Mouse (Mus musculus) ovary, postnatal 14 days (tissue): Measurements from ENCODE around the gene Sar1a.
A peak's percentile ranks its signal among the peaks of the same experiment; 100 is the strongest.

Experiments
- DNase-seq: peaks from one replicate; pipeline ENCODE4 v3.0.0; 2022; ENCODE audit warnings: low spot score

Sar1a gene

DNA sequence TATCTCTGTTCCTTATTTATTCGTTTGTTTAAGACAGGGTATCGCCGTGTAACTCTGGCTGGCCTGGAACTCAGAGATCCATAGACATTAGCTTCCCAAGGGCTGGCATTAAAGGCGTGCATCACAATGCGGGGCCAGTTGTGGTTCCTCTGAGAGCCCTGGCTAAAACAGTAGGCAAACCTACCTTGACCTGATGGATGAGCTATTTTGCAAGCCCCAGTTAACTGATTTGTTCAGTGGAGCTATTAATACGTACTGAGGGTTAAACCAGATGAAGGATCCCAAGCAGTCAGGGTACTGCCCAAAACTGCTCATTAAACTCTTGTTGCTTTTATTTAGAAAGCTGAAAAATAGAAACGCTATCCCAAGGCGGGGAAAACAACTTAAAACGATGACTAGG, 554 bp upstream of the Sar1a start:
- DNase-seq = no peak

DNA sequence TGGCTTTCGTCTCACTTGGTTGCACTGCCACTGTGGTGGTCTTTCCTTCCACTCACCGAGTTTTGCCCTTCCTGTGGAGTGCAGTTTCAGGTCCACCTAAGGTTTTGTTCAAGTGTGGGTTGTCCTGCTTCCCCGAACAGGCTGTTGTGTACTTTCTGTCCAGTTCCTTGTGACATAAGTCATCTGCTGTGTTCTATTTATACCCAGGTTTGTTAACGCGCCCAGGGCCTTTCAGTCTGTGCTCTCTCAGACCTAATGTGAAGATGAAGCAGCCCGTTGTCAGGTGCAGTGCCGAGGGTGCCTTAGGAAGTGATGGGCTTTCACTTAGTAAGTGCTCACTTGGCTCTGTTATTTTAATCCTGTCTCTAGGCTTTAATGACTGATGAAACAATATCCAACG, 9.3 kb downstream of the Sar1a start:
- DNase-seq = no peak

DNA sequence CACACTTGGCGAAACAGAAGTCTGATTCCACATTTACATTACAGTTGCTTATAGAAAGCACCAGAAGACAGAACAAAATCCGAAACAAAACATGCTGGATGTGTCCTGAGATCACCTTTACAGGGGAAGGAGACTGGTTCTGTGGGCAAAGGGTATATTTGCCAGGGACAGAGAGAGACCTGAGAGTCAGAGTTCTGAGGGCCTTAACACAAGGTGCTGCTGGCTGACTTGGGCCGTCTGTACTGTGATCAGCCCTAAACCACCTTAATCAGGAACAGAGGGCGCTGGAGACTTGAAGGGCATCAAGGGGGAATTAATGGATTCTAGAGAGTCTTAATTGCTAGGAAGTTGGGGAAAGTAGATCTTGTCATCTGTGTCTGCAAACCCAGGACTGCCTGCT, 13.5 kb downstream of the Sar1a start:
- no peak for DNase-seq

- DNase-seq = peak; percentile 95
Observed at GRCm38 (mm10) chr10:61694870-61695670, 15.0 kb downstream of the Sar1a start, which contains the start of gene Tysnd1. Tysnd1 (plus strand) TSS chr10:61695514.

DNA sequence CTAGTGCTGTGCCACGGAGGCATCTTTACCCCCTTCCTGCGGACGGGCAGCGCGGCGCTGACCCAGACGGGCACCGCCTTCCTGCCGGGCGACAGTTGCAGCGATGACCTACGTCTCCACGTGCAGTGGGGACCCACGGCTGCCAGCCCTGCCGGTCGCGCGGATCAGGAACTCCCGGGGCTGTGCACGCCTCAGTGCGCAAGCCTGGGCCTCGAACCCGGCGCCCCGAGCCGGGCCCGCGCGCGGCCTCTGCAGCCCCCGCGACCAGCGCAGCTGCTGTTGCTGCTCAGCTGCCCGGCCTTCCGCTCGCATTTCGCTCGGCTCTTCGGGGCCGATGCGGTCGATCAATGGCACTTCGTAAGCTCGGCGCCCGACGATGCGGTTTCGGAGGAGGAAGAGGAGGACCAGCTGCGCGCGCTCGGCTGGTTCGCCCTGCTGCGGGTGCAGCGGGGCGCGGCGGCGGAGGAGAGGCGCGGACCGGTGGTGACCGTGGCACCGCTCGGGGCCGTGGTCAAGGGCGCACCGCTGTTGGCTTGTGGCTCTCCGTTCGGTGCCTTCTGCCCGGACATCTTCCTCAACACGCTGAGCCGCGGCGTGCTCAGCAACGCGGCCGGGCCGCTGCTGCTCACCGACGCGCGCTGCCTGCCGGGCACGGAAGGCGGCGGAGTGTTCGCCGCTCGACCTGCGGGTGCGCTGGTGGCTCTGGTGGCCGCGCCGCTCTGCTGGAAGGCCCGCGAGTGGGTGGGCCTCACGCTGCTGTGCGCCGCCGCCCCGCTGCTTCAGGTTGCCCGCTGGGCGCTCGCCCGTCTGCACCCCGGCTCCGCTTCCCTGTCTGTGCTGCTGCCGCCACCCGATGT, 15.8 kb downstream of the Sar1a start:
- DNase-seq = peak; percentile 24

DNA sequence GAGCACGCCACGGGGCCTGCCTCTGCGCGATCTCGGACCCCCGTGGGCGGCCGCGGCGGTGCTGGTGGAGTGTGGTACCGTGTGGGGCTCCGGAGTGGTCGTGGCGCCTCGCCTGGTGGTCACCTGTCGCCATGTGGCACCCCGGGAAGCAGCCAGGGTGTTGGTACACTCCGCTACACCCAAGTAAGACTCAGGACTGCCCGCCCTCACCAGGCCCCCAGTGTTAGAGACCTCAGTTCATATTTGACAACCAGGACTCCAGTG, 16.4 kb downstream of the Sar1a start:
- DNase-seq = no peak

DNA sequence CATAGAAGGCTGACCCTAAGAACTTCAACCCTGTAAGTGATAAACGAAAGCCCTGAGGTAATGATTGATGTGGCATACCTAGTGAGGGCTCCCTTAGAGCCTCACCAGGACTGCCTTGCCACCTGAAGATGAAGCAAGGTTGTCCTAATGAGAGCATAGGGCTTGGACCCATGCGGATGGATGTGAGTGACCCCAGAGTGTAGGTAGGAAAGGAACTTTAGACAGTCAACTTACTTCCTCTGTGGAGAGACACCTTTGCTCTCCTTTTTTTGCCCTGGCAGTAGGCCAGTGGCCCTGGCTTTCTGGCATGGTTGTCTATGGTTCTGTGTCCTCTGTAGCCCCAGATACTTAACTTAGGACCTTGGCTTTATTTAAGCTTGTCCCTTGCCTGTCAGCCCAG, 16.9 kb downstream of the Sar1a start:
- no peak for DNase-seq

DNA sequence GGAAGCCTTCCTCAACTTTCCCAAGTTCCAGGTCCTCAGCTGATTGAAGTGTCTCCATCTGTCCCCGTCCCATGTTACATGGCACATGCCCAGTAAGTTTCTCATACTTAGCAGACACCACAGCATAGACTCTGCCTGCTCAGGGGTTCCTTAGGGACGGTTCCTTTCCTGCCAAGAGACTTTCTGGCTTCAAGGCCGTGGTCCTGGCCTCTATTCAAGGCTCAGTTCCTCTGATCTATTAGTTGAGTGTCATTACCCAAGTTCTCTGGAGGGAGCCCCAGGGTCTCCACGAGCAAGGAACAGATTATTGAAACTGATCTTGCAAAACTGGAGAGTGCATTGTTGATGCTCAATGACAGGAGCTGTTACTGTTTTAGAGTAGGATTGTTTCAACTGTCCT, 24.6 kb downstream of the Sar1a start:
- DNase-seq = no peak

DNA sequence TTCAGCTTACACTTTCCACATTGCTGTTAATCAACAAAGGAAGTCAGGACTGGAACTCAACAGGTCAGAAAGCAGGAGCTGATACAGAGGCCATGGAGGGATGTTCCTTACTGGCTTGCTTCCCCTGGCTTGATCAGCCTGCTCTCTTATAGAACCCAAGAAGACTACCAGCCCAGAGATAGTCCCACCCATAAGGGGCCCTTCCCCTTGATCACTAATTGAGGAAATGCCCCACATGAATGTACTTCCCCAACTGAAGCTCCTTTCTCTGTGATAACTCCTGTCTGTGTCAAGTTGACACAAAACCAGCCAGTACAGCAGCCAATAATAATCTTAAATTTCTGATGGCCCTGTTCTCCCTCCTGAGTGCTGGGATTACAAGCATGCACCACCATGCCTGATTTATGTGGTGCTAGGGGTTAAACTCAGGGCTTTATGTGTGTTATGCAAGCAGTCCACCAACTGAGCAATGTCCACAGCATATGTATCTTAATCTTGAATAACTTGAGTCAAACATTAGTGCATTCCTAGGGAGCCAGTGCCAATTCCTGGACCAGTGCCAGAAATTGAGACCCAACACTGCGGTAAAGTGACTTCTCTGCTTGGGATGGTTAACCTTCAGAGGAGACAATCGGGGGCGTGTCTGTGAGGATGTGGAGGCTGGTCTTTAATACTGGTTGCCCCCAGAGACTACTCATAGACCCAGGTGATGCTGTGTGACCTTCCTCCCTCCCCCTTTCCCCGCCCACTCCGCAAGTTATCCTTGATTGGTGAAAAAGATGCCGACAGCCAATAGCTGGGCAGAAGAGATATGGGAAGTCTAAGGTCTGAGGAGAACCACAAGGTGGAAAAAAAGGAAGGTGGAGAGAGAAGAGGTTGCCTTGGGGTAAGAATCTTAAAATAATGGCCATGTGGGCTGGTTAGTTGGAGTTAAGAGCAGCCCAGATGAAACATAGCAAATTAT, 26.6 kb downstream of the Sar1a start:
- DNase-seq = no peak

DNA sequence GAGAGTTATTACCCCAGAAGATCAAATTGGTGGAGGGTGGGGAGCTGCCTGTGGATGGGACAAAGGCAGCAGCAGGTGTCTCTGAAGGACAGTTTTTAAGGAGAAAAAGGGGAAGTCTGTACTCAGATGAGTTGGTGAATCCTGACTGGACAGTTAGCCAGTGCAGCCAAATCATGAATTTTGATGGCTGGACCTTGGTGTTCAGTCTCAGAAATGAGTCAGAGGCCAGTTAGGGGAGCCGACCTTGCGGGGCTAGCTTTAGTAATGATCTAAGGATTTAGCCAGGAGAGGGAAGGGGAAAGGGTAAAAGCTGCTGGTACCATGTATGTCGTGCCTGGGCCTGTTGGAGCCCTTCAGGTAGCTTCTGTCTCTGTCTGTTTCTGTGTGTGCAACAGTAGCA, 33.5 kb downstream of the Sar1a start:
- no peak for DNase-seq

DNA sequence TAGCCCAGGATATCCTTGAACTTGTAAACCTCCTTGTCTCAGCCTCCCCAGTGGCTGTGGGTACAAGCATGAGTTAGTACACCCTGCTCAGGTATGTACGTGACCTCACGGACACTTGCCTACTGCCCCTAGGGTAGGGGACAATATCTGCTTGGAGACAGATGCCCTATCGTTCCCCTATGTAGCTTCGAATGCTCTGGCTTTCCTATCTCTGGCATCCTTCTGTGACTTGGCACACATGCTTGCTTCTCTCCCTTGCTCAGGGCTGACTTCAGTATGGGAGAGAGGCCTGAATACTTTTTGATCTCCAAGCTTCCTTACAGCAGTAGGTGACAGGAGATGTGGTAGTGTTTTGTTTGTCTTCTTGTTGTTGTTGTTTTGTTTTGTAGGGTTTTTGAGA, 34.0 kb downstream of the Sar1a start:
- DNase-seq = no peak

DNA sequence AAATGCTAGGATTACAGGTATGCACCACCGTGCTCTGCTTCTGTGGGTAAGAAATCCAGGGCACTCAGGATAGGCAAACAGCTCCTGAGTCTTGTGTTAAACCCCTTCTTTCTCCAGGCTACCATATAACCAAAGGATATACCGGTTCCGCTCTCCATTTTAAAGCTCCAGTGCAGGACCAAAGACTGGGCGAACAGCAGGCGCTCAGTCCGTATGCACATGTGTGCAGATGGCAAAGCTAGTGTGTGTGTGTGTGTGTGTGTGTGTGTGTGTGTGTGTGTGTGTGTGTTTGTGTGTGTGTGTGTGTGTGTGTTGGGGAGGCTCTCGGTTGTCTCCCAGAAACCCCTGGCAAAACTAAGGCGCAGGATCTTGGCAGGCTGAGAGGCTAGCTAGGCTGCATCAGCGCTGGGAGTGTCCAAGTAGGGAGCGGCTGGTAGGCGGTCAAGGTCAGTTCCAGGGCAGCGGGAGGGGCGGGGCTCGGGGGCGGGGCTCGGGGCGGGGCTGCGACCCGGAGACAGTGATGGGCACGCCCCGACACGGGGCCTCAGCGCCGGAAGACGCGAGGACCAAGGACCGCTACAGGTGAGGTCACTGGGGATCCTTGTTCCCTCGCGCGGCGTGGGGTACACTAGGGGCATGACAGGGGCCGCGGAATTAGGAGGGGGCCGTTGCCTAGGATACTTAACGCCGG, 34.8 kb downstream of the Sar1a start, which contains the start of gene Aifm2:
Gene Aifm2 (plus strand): TSS at position 493 of the 691 bp plus-strand sequence.
- DNase-seq = peak; percentile 52

DNA sequence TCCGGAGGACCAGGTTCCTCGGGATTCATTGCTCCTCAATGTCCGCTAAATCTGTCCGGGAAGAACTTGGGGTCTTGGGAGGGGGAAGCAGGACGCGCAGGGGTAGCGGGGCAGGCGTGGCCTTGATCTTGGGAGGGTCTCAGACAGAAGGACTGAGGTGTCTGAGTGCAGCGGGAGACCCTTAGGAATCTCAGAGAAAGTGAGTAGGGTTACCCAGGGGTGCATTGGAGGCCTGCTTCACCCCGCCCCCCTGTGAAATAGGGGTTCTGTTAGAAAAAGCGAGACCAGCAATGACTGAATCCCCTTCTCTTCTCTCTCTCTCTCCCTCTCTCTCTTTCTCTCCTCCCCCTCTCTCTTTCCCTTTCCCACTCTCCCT, 35.4 kb downstream of the Sar1a start:
- DNase-seq = no peak

DNA sequence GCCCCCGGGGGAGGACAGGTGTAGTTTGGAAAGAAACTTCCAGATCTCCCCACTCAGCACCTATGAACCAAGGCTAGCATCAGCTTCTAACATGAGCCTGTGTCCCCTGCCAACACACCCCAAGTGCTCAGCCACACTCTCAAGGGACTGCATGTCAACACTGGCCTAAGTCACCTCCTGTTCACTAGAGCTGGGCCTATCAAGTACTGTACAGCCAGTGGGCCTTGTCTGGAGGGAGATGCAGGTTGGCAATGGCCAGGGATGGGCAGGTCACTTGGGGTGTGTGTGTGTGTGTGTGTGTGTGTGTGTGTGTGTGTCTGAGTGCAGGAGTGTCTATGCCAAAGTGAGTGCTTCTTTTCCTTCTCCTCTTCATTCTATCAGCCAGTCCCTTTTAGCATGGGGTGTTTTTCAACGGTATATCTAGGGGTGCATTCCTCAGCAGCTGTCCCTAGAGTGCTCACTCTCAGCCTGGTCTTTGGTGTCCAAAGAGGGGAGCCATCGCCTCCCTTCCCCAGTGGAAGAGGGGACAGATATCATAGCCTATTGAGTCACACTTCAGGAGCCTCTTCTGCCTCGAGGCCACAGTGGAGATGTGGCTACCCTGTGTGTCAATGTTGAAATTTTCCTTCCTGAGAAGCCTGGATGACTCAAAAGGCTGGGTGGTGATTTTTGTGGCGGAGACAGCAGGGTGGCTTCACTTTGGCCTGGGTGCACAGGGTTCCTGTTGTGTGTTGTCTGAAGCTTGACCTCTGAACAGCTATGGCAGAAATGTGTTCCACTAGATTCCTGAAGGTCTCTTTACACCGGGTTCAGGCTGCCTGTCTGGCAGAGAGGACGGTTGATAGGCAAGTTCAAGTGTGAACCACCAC, 36.1 kb downstream of the Sar1a start:
- DNase-seq = no peak

DNA sequence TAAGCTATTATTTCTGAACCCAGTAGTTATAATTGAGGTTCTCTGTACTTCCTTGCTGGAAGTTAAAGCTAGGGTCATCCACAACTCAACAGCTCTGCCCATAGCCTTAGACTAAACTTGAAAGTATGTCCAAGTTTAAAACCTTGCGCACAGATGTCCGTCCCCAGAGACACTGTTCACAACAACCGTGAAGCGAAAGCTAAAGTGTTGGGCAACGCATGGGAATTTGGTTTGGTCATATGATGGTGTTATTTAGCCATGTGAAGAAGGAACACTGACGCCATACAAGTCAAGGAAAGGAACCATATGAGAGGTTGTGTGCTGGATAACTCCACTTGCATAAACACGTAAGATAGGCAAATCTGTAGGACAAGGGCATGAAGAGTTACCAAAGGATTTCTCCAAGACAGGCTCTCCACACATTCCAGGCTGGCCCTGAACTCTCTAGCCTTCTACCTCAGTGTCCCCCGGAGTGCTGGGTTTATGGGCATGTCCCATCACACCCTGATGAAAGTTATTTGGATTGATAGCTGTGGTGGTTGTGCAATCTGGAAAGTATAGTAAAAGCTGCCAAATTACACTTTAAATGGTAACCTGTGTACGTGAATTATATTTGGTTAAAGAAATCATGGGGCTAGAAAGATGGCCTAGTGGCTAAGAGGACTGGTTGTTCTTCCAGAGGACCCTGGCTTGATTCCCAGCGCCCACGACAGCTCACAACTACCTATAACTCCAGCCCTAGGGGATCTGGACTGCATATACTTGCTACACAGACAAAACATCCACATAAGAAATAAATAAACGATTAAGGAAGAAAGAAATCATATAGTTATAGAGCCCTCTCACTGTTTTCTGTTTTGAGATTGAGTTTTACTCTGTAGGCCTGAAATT, 37.6 kb downstream of the Sar1a start:
- DNase-seq = no peak

DNA sequence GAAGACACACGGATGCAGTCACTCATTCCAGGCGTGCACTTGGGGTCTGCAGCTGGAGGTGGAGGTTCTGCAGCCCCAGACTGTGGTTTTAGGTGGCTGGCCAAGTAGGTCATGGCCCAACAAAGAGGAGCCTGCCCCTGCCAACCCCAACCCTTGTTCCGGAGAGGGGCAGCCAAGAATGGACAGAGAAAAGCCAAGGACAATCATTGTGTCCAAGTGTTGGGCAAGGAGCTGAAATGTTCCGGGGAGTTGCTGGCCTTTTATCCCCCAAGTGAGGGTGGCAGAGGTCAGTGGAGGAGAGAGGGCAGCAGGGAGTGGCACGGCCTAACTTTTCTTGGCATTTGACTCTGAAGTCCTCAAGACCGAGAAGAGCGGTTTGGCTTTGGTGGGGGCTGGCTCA, 40.2 kb downstream of the Sar1a start:
- DNase-seq = no peak

DNA sequence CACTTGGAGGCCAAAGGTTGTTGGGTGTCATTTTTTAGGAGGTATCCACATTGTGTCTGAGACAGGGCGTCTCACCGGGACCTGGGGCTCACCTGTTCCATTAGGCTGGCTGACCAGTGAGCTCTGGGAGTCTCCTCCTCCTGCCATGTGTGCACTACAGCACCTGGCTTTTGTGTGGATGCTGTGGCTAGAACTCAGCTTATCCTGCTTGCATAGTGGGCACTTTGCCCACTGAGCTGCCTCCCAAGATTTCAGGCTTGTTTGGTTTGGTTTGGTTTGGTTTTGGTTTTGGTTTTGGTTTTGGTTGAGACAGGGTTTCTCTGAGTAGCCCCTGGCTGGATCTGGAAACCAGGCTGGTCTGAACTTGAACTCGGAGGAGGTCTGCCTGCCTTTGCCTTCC, 42.1 kb downstream of the Sar1a start:
- no peak for DNase-seq

DNA sequence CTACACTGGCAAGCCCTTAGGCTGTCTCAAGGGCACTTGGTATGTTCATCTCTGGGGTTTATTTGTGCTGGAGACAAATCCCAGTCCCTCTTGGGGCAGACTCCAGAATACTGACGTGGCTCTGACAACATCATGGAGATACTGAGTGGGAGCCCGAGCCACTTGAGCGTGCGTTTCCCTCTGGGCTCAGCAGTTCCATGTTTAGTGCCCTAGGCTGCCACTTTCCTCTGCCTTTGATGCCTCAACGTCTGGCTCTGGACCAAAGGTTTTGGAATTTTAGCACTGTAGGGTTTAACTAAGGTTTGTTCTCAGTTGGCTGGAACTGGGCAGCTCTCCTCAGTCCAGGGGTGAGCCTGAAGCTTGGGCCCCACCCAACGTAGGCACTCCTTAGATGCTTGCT, 43.2 kb downstream of the Sar1a start:
- no peak for DNase-seq

DNA sequence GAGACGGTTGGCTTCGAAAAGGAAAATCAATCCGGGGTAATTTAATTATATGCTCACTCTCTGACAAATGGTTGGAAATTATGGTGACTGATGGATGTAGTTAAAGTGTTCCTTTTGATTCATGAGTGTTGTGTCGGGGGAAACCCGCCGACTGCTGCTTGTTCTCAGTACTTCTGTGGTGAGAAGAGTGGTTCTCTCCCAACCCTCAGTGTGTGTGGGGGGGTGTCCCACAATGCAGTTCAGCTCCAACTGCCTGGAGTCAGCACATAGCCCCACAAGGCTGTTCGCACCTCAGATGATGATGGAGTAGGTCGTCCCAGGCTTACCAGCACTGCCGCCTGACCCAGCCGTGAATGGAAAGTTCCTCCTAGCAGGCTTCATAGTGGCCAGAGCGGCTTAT, 49.1 kb downstream of the Sar1a start:
- DNase-seq = no peak

DNA sequence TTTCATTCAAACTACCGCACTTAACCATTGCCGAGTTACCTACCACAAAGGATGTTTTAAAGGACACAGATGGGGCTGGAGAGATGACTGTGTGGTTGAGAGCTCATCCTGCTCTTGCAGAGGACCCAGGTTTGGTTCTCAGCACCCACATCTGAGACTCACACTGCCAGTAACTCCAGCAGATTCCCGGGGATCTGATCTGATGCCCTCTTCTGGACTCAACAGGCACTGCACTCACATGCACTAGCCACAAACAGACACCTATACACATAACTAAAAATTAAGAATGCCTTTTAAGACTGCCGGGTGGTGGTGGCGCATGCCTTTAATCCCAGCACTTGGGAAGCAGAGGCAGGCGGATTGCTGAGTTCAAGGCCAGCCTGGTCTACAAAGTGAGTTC, 50.1 kb downstream of the Sar1a start:
- no peak for DNase-seq
